Mouse (Mus musculus): ENCODE results near the gene Abca17.
A peak's percentile ranks its signal among the peaks of the same experiment; 100 is the strongest.

The Abca17 gene

GRCm38 (mm10) chr17:24344672-24345071 is 6.2 kb downstream of the Abca17 start:
- DNase-seq (ENCODE audit: low read depth) = no peak

- no peak for DNase-seq (ENCODE audit: low read depth)
Measured at GRCm38 (mm10) chr17:24327656-24328055, 23.2 kb downstream of the Abca17 start.

- DNase-seq (ENCODE audit: low read depth) = no peak
Measured at GRCm38 (mm10) chr17:24325051-24325450, 25.8 kb downstream of the Abca17 start.

- no peak for DNase-seq (ENCODE audit: low read depth)
Measured at GRCm38 (mm10) chr17:24320826-24321225, 30.0 kb downstream of the Abca17 start.

- peak; percentile 5 for DNase-seq (ENCODE audit: low read depth)
Measured at GRCm38 (mm10) chr17:24307500-24307899, 43.4 kb downstream of the Abca17 start.

GRCm38 (mm10) chr17:24300651-24301050 is 50.2 kb downstream of the Abca17 start:
- DNase-seq (ENCODE audit: low read depth) = no peak

- no peak for DNase-seq (ENCODE audit: low read depth)
Measured at GRCm38 (mm10) chr17:24289338-24289737, 61.5 kb downstream of the Abca17 start.

- DNase-seq (ENCODE audit: low read depth) = no peak
Measured at GRCm38 (mm10) chr17:24288477-24288876, 62.4 kb downstream of the Abca17 start.

GRCm38 (mm10) chr17:24285680-24286079 is 65.2 kb downstream of the Abca17 start:
- DNase-seq (ENCODE audit: low read depth) = no peak

- DNase-seq (ENCODE audit: low read depth) = peak; percentile 25
Measured at GRCm38 (mm10) chr17:24283266-24283818, 67.5 kb downstream of the Abca17 start.

GRCm38 (mm10) chr17:24282637-24283036 is 68.2 kb downstream of the Abca17 start:
- DNase-seq (ENCODE audit: low read depth) = no peak

- DNase-seq (ENCODE audit: low read depth) = no peak
Measured at GRCm38 (mm10) chr17:24279907-24280306, 71.0 kb downstream of the Abca17 start.

- DNase-seq (ENCODE audit: low read depth) = no peak
Measured at GRCm38 (mm10) chr17:24267133-24267532, 83.7 kb downstream of the Abca17 start.

- DNase-seq (ENCODE audit: low read depth) = no peak
Measured at GRCm38 (mm10) chr17:24264766-24265165, 86.1 kb downstream of the Abca17 start.

GRCm38 (mm10) chr17:24260516-24260915 is 90.4 kb downstream of the Abca17 start:
- DNase-seq (ENCODE audit: low read depth) = no peak

- DNase-seq (ENCODE audit: low read depth) = no peak
Measured at GRCm38 (mm10) chr17:24259702-24260101, 91.2 kb downstream of the Abca17 start.

- no peak for DNase-seq (ENCODE audit: low read depth)
Measured at GRCm38 (mm10) chr17:24258981-24259380, 91.9 kb downstream of the Abca17 start.

- DNase-seq (ENCODE audit: low read depth) = no peak
Measured at GRCm38 (mm10) chr17:24252329-24252728, 98.5 kb downstream of the Abca17 start.

GRCm38 (mm10) chr17:24251320-24252069 is 99.4 kb downstream of the Abca17 start, which contains the start of gene Ccnf:
Gene Ccnf, minus strand, starts transcription at chr17:24251484.
- DNase-seq (ENCODE audit: low read depth) = peak; percentile 93

GRCm38 (mm10) chr17:24250988-24251319 is 99.9 kb downstream of the Abca17 start:
- DNase-seq (ENCODE audit: low read depth) = no peak

- no peak for DNase-seq (ENCODE audit: low read depth)
Measured at GRCm38 (mm10) chr17:24248641-24249040, 102.2 kb downstream of the Abca17 start.

- DNase-seq (ENCODE audit: low read depth) = no peak
Measured at GRCm38 (mm10) chr17:24244061-24244460, 106.8 kb downstream of the Abca17 start.

GRCm38 (mm10) chr17:24243311-24243969 is 107.4 kb downstream of the Abca17 start:
- no peak for DNase-seq (ENCODE audit: low read depth)

Measured in fibroblast of lung, adult 2 months (primary cell).